Comparison of ENCODE assay signal across 16 mouse cellular contexts in the genomic region with DNA sequence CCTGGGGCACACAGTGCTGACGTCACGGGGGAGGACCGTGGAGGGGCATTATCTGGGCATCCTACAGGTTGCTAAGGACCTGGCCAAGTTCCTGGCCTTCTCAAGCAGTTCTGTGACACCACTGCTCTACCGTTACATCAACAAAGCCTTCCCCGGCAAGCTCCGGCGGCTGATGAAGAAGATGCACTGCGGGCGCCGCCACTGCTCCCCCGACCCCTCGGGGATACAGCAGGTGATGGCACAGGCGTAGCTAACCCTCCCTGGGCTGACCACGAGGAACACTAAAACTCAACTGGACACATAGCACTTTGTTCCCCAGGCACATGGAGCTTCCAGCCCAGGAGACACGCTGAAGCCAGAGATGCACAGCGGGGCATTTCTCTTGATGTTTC. TPM values are rescaled to one million over a fixed set of nuclear protein-coding genes. Genes with fewer than 3 reads are reported as not detected.
"Had no signal": no experiment of that assay in that cellular context is flagged by ENCODE, and none has a peak within 500 bp of the region (broad histone marks: within the 10 kb centered on the region; RNA-seq: fewer than 3 reads in every experiment).

No protein-coding gene starts in this region.

- H3K27ac ChIP-seq: kidney, postnatal 0 days; limb, embryonic 13.5 days; midbrain, embryonic 10.5 days; neural tube, embryonic 12.5 days had no signal

- H3K4me3 ChIP-seq: limb, embryonic 13.5 days; midbrain, embryonic 10.5 days; myocyte; neural tube, embryonic 12.5 days had no signal

- H3K9ac ChIP-seq: limb, embryonic 13.5 days had no signal

- H3K36me3 ChIP-seq: neural tube, embryonic 12.5 days had no signal

- DNase-seq: kidney, adult 11 months; kidney, adult 9 months; kidney, postnatal 4 days; lung, adult 18-20 months; midbrain, embryonic 14.5 days; thymus, adult 18-20 months; thymus, postnatal 14 days had no signal

- H3K9me3 ChIP-seq: limb, embryonic 13.5 days; midbrain, embryonic 10.5 days; neural tube, embryonic 12.5 days had no signal

- H3K27me3 ChIP-seq: limb, embryonic 13.5 days; neural tube, embryonic 12.5 days had no signal

- H3K4me2 ChIP-seq: limb, embryonic 13.5 days; neural tube, embryonic 12.5 days had no signal

RNA-seq across cellular contexts. Expression of gene Cyp2w1, which starts 40.8 kb away (rescaled TPM):
- total RNA-seq: layer of hippocampus, postnatal 25 days; left cerebral cortex, adult 8-10 months; left cerebral cortex, postnatal 36 days; neutrophil, adult 5-6 weeks had no signal
- polyA plus RNA-seq: kidney, postnatal 0 days; midbrain, embryonic 10.5 days; midbrain, embryonic 14.5 days; myocyte; neural tube, embryonic 12.5 days had no signal
